25 mouse cellular contexts compared by ENCODE assay signal in genomic region chr19:22070246-22071030, GRCm38 (mm10).
DNase-seq lines count a peak whose midpoint lies in the region; ATAC-seq and TF ChIP-seq lines count a peak whose summit lies in the region.
"Had no signal": no experiment of that assay in that cellular context is flagged by ENCODE, and none has a peak within 500 bp of the region (broad histone marks: within the 10 kb centered on the region; RNA-seq: fewer than 3 reads in every experiment).

No protein-coding gene starts in this region.

- no peak overlapping the region for H3K27ac ChIP-seq in embryonic facial prominence, embryonic 14.5 days (replicated peaks; ENCODE audit: low read depth, low read length)
- H3K27ac ChIP-seq in embryonic facial prominence, embryonic 10.5 days (replicated peaks) = no peak overlapping the region
- H3K27ac ChIP-seq in layer of hippocampus, adult 2 months = no peak overlapping the region
- H3K27ac ChIP-seq: embryonic facial prominence, embryonic 12.5 days; forebrain, embryonic 10.5 days; forebrain, embryonic 13.5 days; heart, embryonic 15.5 days; hindbrain, embryonic 10.5 days; hindbrain, embryonic 14.5 days had no signal

- TF ChIP-seq POLR2A in brain, embryonic 14.5 days (IDR thresholded peaks at IDR 0.05; ENCODE audit: borderline replicate concordance, extremely low read depth, insufficient read depth, insufficient read length, poor library complexity, severe bottlenecking) = no peak

- no peak for ATAC-seq in embryonic facial prominence, embryonic 14.5 days (ENCODE audit: low read depth)
- ATAC-seq: activated CD4-positive, CD25-positive, alpha-beta regulatory T cell, adult 4 months; forebrain, embryonic 13.5 days; intestine, postnatal 0 days had no signal

- H3K4me2 ChIP-seq in embryonic facial prominence, embryonic 14.5 days (ENCODE audit: low read depth, low read length) = no peak overlapping the region
- H3K4me2 ChIP-seq: embryonic facial prominence, embryonic 12.5 days; forebrain, embryonic 13.5 days; heart, embryonic 12.5 days; heart, embryonic 15.5 days; hindbrain, embryonic 14.5 days had no signal

- H3K4me3 ChIP-seq in embryonic facial prominence, embryonic 14.5 days (ENCODE audit: low read depth, low read length) = no peak overlapping the region
- H3K4me3 ChIP-seq in embryonic facial prominence, embryonic 10.5 days = no peak overlapping the region
- no peak overlapping the region for H3K4me3 ChIP-seq in layer of hippocampus, adult 2 months
- H3K4me3 ChIP-seq: embryonic facial prominence, embryonic 12.5 days; forebrain, embryonic 10.5 days; forebrain, embryonic 13.5 days; heart, embryonic 12.5 days; heart, embryonic 15.5 days; hindbrain, embryonic 10.5 days had no signal

- peak; percentile 57 to 76 for DNase-seq in cerebellum, postnatal 10 days
- no peak for DNase-seq in cerebellum, adult 9-11 months
- peak; percentile 71 for DNase-seq in embryonic facial prominence, embryonic 14.5 days (ENCODE audit: low spot score)
- no peak for DNase-seq in embryonic facial prominence, embryonic 10.5 days (ENCODE audit: low spot score)
- DNase-seq in layer of hippocampus, adult 9-11 months = peak; percentile 5
- DNase-seq in layer of hippocampus, adult 2 months (ENCODE audit: low spot score in 2 of 2) = no peak
- peak; percentile 14 for DNase-seq in brain, embryonic 14.5 days (ENCODE audit: low read depth)
- no peak for DNase-seq in kidney, adult 8-10 months
- DNase-seq: adrenal gland, adult 8-10 months; adrenal gland, postnatal 25 days; cerebellum, adult 11-12 months; cerebellum, adult 8-10 months; gastrocnemius, postnatal 25 days; heart, adult 18-20 months; heart, postnatal 10 days; heart, postnatal 36 days had no signal

- no peaks in the 10 kb centered on the region for H3K4me1 ChIP-seq in embryonic facial prominence, embryonic 14.5 days (ENCODE audit: control insufficient read depth, insufficient read depth, low read length)
- H3K4me1 ChIP-seq in embryonic facial prominence, embryonic 10.5 days = no peaks in the 10 kb centered on the region
- H3K4me1 ChIP-seq: embryonic facial prominence, embryonic 12.5 days; forebrain, embryonic 10.5 days; heart, embryonic 12.5 days; heart, embryonic 15.5 days; hindbrain, embryonic 10.5 days had no signal

- no peak for TF ChIP-seq CTCF in layer of hippocampus, adult 2 months (conservative IDR thresholded peaks at IDR 0.05)
- TF ChIP-seq CTCF in brain, embryonic 14.5 days (IDR thresholded peaks at IDR 0.05; ENCODE audit: borderline replicate concordance, extremely low read depth, insufficient read depth, insufficient read length) = no peak

- no peaks in the 10 kb centered on the region for H3K27me3 ChIP-seq in embryonic facial prominence, embryonic 14.5 days (replicated peaks; ENCODE audit: control insufficient read depth, insufficient read depth, low read length)
- no peaks in the 10 kb centered on the region for H3K27me3 ChIP-seq in embryonic facial prominence, embryonic 10.5 days (replicated peaks; ENCODE audit: low read depth, poor library complexity, severe bottlenecking)
- H3K27me3 ChIP-seq: embryonic facial prominence, embryonic 12.5 days; forebrain, embryonic 13.5 days; heart, embryonic 12.5 days; heart, embryonic 15.5 days had no signal

- H3K9me3 ChIP-seq in embryonic facial prominence, embryonic 14.5 days (ENCODE audit: control insufficient read depth, low read length) = no peaks in the 10 kb centered on the region
- no peaks in the 10 kb centered on the region for H3K9me3 ChIP-seq in embryonic facial prominence, embryonic 10.5 days
- H3K9me3 ChIP-seq: embryonic facial prominence, embryonic 12.5 days; forebrain, embryonic 10.5 days; forebrain, embryonic 13.5 days; heart, embryonic 12.5 days; heart, embryonic 15.5 days; hindbrain, embryonic 10.5 days had no signal

- WGBS in embryonic facial prominence, embryonic 14.5 days = 68% methylated on average over 15 of the region's 15 CpGs
- 83% methylated on average over 15 of the region's 15 CpGs for WGBS in embryonic facial prominence, embryonic 10.5 days

- no peak overlapping the region for H3K9ac ChIP-seq in embryonic facial prominence, embryonic 14.5 days (ENCODE audit: low read depth, low read length)
- H3K9ac ChIP-seq: embryonic facial prominence, embryonic 12.5 days; forebrain, embryonic 13.5 days; heart, embryonic 12.5 days; heart, embryonic 15.5 days; hindbrain, embryonic 14.5 days had no signal

- no peaks in the 10 kb centered on the region for H3K36me3 ChIP-seq in embryonic facial prominence, embryonic 14.5 days (ENCODE audit: control insufficient read depth, insufficient read depth, low read length)
- no peaks in the 10 kb centered on the region for H3K36me3 ChIP-seq in embryonic facial prominence, embryonic 10.5 days (replicated peaks)
- H3K36me3 ChIP-seq: embryonic facial prominence, embryonic 12.5 days; forebrain, embryonic 10.5 days; heart, embryonic 12.5 days; heart, embryonic 15.5 days; hindbrain, embryonic 10.5 days had no signal

Comparison
In these comparisons a context has a peak if more than half of its experiments do, and no peak if none do; other contexts are left out.
1. DNase-seq: peak in cerebellum, postnatal 10 days (2 of 2), embryonic facial prominence, embryonic 14.5 days (single experiment), layer of hippocampus, adult 9-11 months (single experiment) and brain, embryonic 14.5 days (single experiment); none in cerebellum, adult 9-11 months (single experiment), embryonic facial prominence, embryonic 10.5 days (single experiment), layer of hippocampus, adult 2 months (0 of 2) and kidney, adult 8-10 months (0 of 2).